Mouse (Mus musculus) forebrain, embryonic 16.5 days (tissue): ENCODE measurements around the gene St6gal1. TPM values are rescaled to one million over a fixed set of nuclear protein-coding genes. Genes with fewer than 3 reads are reported as not detected.

Source experiments
- ATAC-seq: fragments of 200-750 bp; cut with Nextera tagmentation; 2 replicates; pipeline ENCODE4 v1.8.0; 2017; ENCODE audit warnings: mild to moderate bottlenecking, moderate library complexity
- H3K27ac ChIP-seq: fragments of 300-500 bp; sonication (generic); 2 replicates; pipeline ENCODE4 v1.5.1; 2014; ENCODE audit warnings: low read length, control low read depth
- H3K27me3 ChIP-seq: fragments of 300-500 bp; sonication (generic); replicated peaks from 2 replicates; pipeline ENCODE4 v1.6.1; 2014; ENCODE audit warnings: low read length; ENCODE audit not compliant: control insufficient read depth, insufficient read depth
- H3K36me3 ChIP-seq: fragments of 300-500 bp; sonication (generic); 2 replicates; pipeline ENCODE4 v1.6.1; 2014; ENCODE audit not compliant: control insufficient read depth, insufficient read depth
- H3K4me1 ChIP-seq: fragments of 300-500 bp; sonication (generic); replicated peaks from 2 replicates; pipeline ENCODE4 v1.6.1; 2014; ENCODE audit warnings: low read length; ENCODE audit not compliant: control insufficient read depth, insufficient read depth
- H3K4me2 ChIP-seq: fragments of 300-500 bp; sonication (generic); 2 replicates; pipeline ENCODE4 v1.6.1; 2014; ENCODE audit warnings: mild to moderate bottlenecking, low read length, control low read depth
- H3K4me3 ChIP-seq: fragments of 300-500 bp; sonication (generic); replicated peaks from 2 replicates; pipeline ENCODE4 v1.5.1; 2014; ENCODE audit warnings: mild to moderate bottlenecking, low read length, control low read depth
- H3K9ac ChIP-seq: fragments of 300-500 bp; sonication (generic); replicated peaks from 2 replicates; pipeline ENCODE4 v1.6.1; 2014; ENCODE audit warnings: low read depth, low read length, control low read depth
- H3K9me3 ChIP-seq: fragments of 300-500 bp; sonication (generic); 2 replicates; pipeline ENCODE4 v1.6.1; 2016; ENCODE audit warnings: low read length; ENCODE audit not compliant: control insufficient read depth
- WGBS: fragments of 180-500 bp; shearing (Covaris S2); extraction: QIAGEN DNeasy Blood & Tissue Kit; methylation state at CpG from one replicate; pipeline ENCODE4 v1.1.7; 2014; 5-methylcytosine and 5-hydroxymethylcytosine counted together
- polyA plus RNA-seq: library from polyadenylated mRNA; unstranded; fragments of >200 nt; fragmentation: Nextera tagmentation; extraction: Ambion mirVana; gene quantifications from 2 replicates; pipeline ENCODE4 v1.2.1, GENCODE M21; 2015

Gene St6gal1
- polyA plus RNA-seq, 1 experiment from 2014 or later, result 50.4 TPM

DNA sequence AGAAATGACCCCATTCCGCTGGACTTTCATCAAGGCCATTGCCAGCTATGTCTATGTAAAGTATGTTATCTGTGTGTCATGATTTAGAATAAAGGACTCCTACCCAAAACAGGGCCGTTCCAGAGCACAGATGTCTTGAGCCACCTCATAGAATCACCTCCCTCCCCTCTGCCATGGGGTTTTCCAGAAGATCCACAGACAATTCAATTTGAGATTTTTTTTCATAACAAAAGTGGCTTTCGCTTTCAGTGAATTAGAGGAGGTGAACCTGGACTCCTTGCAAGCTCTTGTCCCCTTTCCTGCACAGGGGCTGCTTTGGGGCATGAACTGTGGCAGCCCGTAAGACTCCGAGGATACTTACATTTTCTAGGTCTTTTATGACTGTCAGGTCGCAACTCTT lies 70.2 kb downstream of the St6gal1 start:
- Histone ChIP-seq H3K27ac (no peak overlapping the region), H3K4me2 (no peak overlapping the region), H3K36me3 (no peaks in the 10 kb centered on the region), H3K27me3 (no peaks in the 10 kb centered on the region), H3K4me1 (0 out of 2 replicates have a peak, but pooled peaks cover 4% of the 10 kb centered on the region), H3K9ac (no peak overlapping the region), H3K4me3 (no peak overlapping the region), H3K9me3 (no peaks in the 10 kb centered on the region)
- no peak for ATAC-seq
- WGBS, result 96% methylated on average over 6 of the region's 6 CpGs

GRCm38 (mm10) chr16:23295720-23296119 lies 71.2 kb downstream of the St6gal1 start:
- no peak for ATAC-seq
- H3K4me2 ChIP-seq, result no peak overlapping the region
- H3K9me3 ChIP-seq, result no peaks in the 10 kb centered on the region
- no peaks in the 10 kb centered on the region for H3K27me3 ChIP-seq
- 0 out of 2 replicates have a peak, but pooled peaks cover 4% of the 10 kb centered on the region for H3K4me1 ChIP-seq
- H3K36me3 ChIP-seq, result no peaks in the 10 kb centered on the region
- no peak overlapping the region for H3K27ac ChIP-seq
- no peak overlapping the region for H3K4me3 ChIP-seq
- 85% methylated on average over 5 of the region's 5 CpGs for WGBS
- H3K9ac ChIP-seq, result no peak overlapping the region

DNA sequence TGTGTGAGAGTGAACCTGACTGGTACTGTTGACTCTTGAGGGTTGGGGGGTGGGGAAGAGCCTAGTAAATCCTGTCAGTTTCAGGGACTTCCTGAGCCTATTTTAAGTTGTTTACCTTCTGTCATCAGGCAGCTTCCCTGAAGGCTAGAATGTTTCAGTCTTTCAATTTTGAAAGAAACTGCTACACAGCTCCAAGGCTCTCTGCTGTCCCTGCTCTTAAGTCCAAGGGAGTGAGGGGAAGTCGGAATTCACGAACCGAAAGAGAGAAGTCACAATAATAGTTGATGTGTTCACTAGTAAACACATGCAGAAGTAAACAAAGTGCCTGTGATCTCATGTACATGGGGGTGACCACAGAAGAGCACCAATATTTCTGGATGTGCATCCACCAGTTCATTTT lies 72.2 kb downstream of the St6gal1 start:
- no peak overlapping the region for H3K4me3 ChIP-seq
- ATAC-seq, result no peak
- 90% methylated on average over 3 of the region's 3 CpGs for WGBS
- no peaks in the 10 kb centered on the region for H3K9me3 ChIP-seq
- no peaks in the 10 kb centered on the region for H3K36me3 ChIP-seq
- no peaks in the 10 kb centered on the region for H3K27me3 ChIP-seq
- no peak overlapping the region for H3K9ac ChIP-seq
- 0 out of 2 replicates have a peak, but pooled peaks cover 1% of the 10 kb centered on the region for H3K4me1 ChIP-seq
- H3K4me2 ChIP-seq, result no peak overlapping the region
- H3K27ac ChIP-seq, result no peak overlapping the region

DNA sequence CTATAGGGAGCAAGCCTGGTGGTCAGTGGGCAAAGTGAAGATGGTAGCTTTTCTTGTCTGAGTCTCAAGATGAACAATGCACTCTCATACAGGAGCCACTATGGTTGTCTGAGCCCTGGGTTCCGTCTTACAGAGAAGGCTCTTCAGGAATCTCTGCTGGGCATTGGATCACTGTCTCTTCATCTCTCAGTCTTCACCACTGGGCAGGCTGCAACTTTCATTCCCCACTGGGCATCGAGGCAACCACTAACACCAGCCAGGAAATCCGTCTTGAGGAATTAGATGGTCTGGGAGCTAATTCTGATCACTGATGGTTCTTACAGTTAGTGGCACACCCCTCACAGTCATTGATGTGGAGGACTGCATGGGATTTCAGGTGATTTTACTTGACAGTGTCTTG lies 73.9 kb downstream of the St6gal1 start:
- no peak for ATAC-seq
- Histone ChIP-seq H3K4me2 (no peak overlapping the region), H3K9ac (no peak overlapping the region), H3K27ac (no peak overlapping the region), H3K9me3 (no peaks in the 10 kb centered on the region), H3K4me1 (no peaks in the 10 kb centered on the region), H3K36me3 (no peaks in the 10 kb centered on the region), H3K4me3 (no peak overlapping the region), H3K27me3 (no peaks in the 10 kb centered on the region)
- WGBS, result 88% methylated on average over 3 of the region's 3 CpGs

GRCm38 (mm10) chr16:23298911-23299310 lies 74.4 kb downstream of the St6gal1 start:
- Histone ChIP-seq H3K36me3 (no peaks in the 10 kb centered on the region), H3K4me1 (no peaks in the 10 kb centered on the region), H3K27ac (no peak overlapping the region), H3K4me2 (no peak overlapping the region), H3K27me3 (no peaks in the 10 kb centered on the region), H3K9ac (no peak overlapping the region), H3K4me3 (no peak overlapping the region), H3K9me3 (no peaks in the 10 kb centered on the region)
- 96% methylated on average over 3 of the region's 3 CpGs for WGBS
- ATAC-seq, result no peak

- Histone ChIP-seq H3K4me3 (no peak overlapping the region), H3K9ac (no peak overlapping the region), H3K36me3 (no peaks in the 10 kb centered on the region), H3K27me3 (no peaks in the 10 kb centered on the region), H3K27ac (no peak overlapping the region), H3K9me3 (no peaks in the 10 kb centered on the region), H3K4me1 (no peaks in the 10 kb centered on the region), H3K4me2 (no peak overlapping the region)
- no peak for ATAC-seq
- WGBS, result 84% methylated on average over 7 of the region's 7 CpGs
Observed at GRCm38 (mm10) chr16:23299904-23300740, 75.6 kb downstream of the St6gal1 start.

DNA sequence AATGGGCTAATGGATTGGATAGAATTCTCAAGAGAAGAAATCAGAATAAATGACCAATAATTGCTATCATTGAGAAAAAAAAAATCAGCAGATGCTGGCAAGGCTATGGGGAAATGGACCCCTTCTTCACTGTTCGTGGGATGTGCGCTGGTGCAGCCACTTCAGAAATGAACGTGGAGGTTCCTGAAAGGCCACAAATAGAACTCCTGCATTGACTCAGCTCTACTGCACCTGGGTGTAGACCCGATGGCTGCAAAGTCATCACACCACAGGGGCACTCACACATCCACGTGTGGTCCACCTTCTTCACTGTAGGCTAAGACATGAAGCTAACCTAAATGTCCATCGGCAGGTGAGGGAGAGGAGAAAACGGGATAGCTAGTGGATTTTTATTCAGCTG lies 77.2 kb downstream of the St6gal1 start:
- Histone ChIP-seq H3K4me2 (no peak overlapping the region), H3K9ac (no peak overlapping the region), H3K9me3 (no peaks in the 10 kb centered on the region), H3K36me3 (no peaks in the 10 kb centered on the region), H3K4me1 (no peaks in the 10 kb centered on the region), H3K4me3 (no peak overlapping the region), H3K27me3 (no peaks in the 10 kb centered on the region), H3K27ac (no peak overlapping the region)
- ATAC-seq, result no peak
- WGBS, result 86% methylated on average over 7 of the region's 7 CpGs

- 0 out of 2 replicates have a peak, but pooled peaks have one; percentile 41 for ATAC-seq
- 55% methylated on average over 10 of the region's 10 CpGs for WGBS
- no peaks in the 10 kb centered on the region for H3K36me3 ChIP-seq
- no peak overlapping the region for H3K9ac ChIP-seq
- no peaks in the 10 kb centered on the region for H3K9me3 ChIP-seq
- no peak overlapping the region for H3K27ac ChIP-seq
- H3K27me3 ChIP-seq, result no peaks in the 10 kb centered on the region
- H3K4me1 ChIP-seq, result peaks cover 2% of the 10 kb centered on the region; the same call in 1 of the 2 replicates
- H3K4me2 ChIP-seq, result no peak overlapping the region
- no peak overlapping the region for H3K4me3 ChIP-seq
Observed at GRCm38 (mm10) chr16:23305830-23306623, 81.5 kb downstream of the St6gal1 start.

GRCm38 (mm10) chr16:23307142-23307968 lies 82.8 kb downstream of the St6gal1 start:
- ATAC-seq, result no peak
- WGBS, result 58% methylated on average over 12 of the region's 12 CpGs
- no peak overlapping the region for H3K4me2 ChIP-seq

More at GRCm38 (mm10) chr16:23307142-23307968, 82.8 kb downstream of the St6gal1 start:
- Histone ChIP-seq H3K9me3 (no peaks in the 10 kb centered on the region), H3K27ac (no peak overlapping the region), H3K36me3 (no peaks in the 10 kb centered on the region), H3K9ac (no peak overlapping the region), H3K4me1 (peaks cover 2% of the 10 kb centered on the region; the same call in 1 of the 2 replicates), H3K4me3 (no peak overlapping the region), H3K27me3 (no peaks in the 10 kb centered on the region)
